Mouse (Mus musculus): ENCODE data around the gene Ephb2. TPM values are rescaled to one million over a fixed set of nuclear protein-coding genes. Genes with fewer than 3 reads are reported as not detected.

Ephb2 gene
- polyA plus RNA-seq, 1 experiment from 2014 or later: 0.07 TPM

- H3K4me3 ChIP-seq (ENCODE audit: inconsistent target): no peak overlapping the region
- H3K27ac ChIP-seq: no peak overlapping the region
- no peaks in the 10 kb centered on the region for H3K79me2 ChIP-seq (ENCODE audit: inconsistent target)
- no peaks in the 10 kb centered on the region for H3K36me3 ChIP-seq (ENCODE audit: inconsistent target)
- 95% methylated on average over 16 of the region's 19 CpGs for WGBS (ENCODE audit: missing documents)
These were observed 85.0 kb downstream of the Ephb2 start for GRCm38 (mm10) chr4:136750578-136751338.

- H3K79me2 ChIP-seq (ENCODE audit: inconsistent target): no peaks in the 10 kb centered on the region
- 92% methylated on average over 19 of the region's 19 CpGs for WGBS (ENCODE audit: missing documents)
- no peak overlapping the region for H3K4me3 ChIP-seq (ENCODE audit: inconsistent target)
- no peaks in the 10 kb centered on the region for H3K36me3 ChIP-seq (ENCODE audit: inconsistent target)
- no peak overlapping the region for H3K27ac ChIP-seq
These were observed 85.8 kb downstream of the Ephb2 start for GRCm38 (mm10) chr4:136749851-136750577.

DNA sequence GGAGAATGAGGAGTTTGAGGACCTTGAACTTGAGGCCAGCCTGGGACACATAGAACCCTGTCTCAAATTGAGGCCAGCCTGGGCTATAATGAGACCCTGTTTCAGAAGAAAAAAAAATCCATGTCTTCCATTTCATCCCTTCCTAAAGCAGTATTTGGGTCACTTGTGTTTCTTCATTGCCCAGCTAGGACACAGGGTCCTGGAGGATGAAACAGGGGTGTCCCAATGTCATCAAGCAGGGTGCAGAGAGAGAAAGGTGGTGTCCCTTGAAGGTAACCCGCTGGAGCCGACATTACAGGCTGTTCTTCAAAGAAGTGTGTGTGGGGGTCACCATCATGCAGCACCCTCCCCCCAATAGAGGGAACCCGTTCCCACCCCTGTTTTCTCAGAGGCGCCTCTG is 86.4 kb downstream of the Ephb2 start:
- Histone ChIP-seq H3K27ac (no peak overlapping the region), H3K4me3 (ENCODE audit: inconsistent target) (no peak overlapping the region), H3K79me2 (ENCODE audit: inconsistent target) (no peaks in the 10 kb centered on the region), H3K36me3 (ENCODE audit: inconsistent target) (no peaks in the 10 kb centered on the region)
- WGBS (ENCODE audit: missing documents): 94% methylated on average over 4 of the region's 4 CpGs

DNA sequence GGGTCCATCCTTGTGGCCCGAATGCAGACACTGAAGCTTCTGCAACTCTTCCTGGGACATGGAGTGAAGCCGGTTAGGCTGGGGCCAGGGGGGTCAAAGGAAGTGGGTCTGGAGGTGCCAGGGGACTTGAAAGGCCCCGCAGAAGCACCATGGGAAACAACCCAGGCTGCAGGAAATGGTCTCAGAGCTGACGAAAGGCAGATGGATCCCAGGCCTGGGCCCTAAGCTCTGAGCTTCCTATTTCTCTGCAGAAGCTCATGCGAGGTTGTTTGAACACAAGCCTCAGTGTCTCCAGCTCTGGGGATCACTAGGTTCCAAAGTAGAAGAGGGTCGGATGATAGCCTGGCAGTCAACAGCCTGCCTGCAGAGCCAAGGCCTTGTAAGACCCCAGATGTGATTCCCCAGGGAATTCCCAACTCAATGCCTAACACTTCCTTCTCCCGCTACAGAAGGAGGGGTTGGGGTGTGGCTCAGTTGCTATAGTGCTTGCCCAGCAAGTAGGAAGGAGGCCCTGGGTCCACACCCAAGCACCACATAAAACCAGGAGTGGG is 86.9 kb downstream of the Ephb2 start:
- no peak overlapping the region for H3K4me3 ChIP-seq (ENCODE audit: inconsistent target)
- 44% methylated on average over 7 of the region's 7 CpGs for WGBS (ENCODE audit: missing documents)
- no peaks in the 10 kb centered on the region for H3K79me2 ChIP-seq (ENCODE audit: inconsistent target)
- no peaks in the 10 kb centered on the region for H3K36me3 ChIP-seq (ENCODE audit: inconsistent target)
- no peak overlapping the region for H3K27ac ChIP-seq

- H3K79me2 ChIP-seq (ENCODE audit: inconsistent target): no peaks in the 10 kb centered on the region
- H3K27ac ChIP-seq: no peak overlapping the region
- WGBS (ENCODE audit: missing documents): 90% methylated on average over 1 of the region's 1 CpGs
- H3K36me3 ChIP-seq (ENCODE audit: inconsistent target): no peaks in the 10 kb centered on the region
- no peak overlapping the region for H3K4me3 ChIP-seq (ENCODE audit: inconsistent target)
These were observed 89.3 kb downstream of the Ephb2 start for GRCm38 (mm10) chr4:136746516-136746915.

DNA sequence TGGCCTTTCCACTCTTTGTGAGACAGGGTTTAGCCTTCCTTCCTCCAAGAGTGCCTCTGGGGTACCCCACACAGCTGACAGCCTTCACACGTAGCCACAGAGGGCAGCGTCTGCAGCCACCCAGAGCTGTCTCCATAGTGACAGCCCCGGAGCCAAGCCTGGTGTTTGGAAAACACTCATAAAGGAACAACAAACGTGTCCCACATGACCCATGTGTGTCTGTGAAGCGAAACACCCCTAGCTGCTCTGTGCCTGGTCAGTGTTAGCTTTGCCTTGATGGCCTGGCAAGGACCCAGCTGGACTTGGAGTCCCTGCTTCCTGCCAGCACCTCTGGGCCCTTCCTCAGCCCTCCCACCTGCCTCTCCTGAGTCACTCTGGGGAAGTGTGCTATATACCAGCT is 93.1 kb downstream of the Ephb2 start:
- H3K4me3 ChIP-seq (ENCODE audit: inconsistent target): no peak overlapping the region
- 6% methylated on average over 5 of the region's 5 CpGs for WGBS (ENCODE audit: missing documents)
- H3K27ac ChIP-seq: no peak overlapping the region
- no peaks in the 10 kb centered on the region for H3K79me2 ChIP-seq (ENCODE audit: inconsistent target)
- H3K36me3 ChIP-seq (ENCODE audit: inconsistent target): no peaks in the 10 kb centered on the region

GRCm38 (mm10) chr4:136741840-136742239 is 93.9 kb downstream of the Ephb2 start:
- H3K79me2 ChIP-seq (ENCODE audit: inconsistent target): no peaks in the 10 kb centered on the region
- H3K4me3 ChIP-seq (ENCODE audit: inconsistent target): no peak overlapping the region
- 95% methylated on average over 14 of the region's 14 CpGs for WGBS (ENCODE audit: missing documents)
- H3K27ac ChIP-seq: no peak overlapping the region
- no peaks in the 10 kb centered on the region for H3K36me3 ChIP-seq (ENCODE audit: inconsistent target)

DNA sequence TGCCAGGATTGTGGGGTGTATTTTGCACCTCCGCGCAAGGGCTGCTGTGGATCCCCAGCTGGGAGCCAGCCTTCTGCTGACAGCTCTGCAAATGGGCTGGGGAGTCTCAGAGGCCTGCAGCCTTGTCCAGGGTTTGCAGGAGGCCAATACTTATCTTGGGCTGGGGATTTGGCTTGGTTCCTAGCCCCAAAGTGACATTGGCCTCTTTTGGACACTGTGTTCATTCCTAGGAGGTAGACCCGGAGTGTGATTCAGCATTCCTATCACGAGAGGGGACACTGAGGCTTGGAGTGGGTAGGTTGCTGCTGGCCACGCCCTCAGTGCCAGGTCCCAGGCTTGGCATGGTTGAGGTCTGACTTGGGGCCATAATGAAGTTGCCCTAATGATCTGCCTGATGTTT is 94.8 kb downstream of the Ephb2 start:
- no peak overlapping the region for H3K27ac ChIP-seq
- 87% methylated on average over 5 of the region's 5 CpGs for WGBS (ENCODE audit: missing documents)
- no peak overlapping the region for H3K4me3 ChIP-seq (ENCODE audit: inconsistent target)
- H3K79me2 ChIP-seq (ENCODE audit: inconsistent target): no peaks in the 10 kb centered on the region
- no peaks in the 10 kb centered on the region for H3K36me3 ChIP-seq (ENCODE audit: inconsistent target)

- Histone ChIP-seq H3K79me2 (ENCODE audit: inconsistent target) (no peaks in the 10 kb centered on the region), H3K4me3 (ENCODE audit: inconsistent target) (no peak overlapping the region), H3K27ac (no peak overlapping the region), H3K36me3 (ENCODE audit: inconsistent target) (no peaks in the 10 kb centered on the region)
- 63% methylated on average over 11 of the region's 11 CpGs for WGBS (ENCODE audit: missing documents)
These were observed 96.6 kb downstream of the Ephb2 start for GRCm38 (mm10) chr4:136739189-136739588.

DNA sequence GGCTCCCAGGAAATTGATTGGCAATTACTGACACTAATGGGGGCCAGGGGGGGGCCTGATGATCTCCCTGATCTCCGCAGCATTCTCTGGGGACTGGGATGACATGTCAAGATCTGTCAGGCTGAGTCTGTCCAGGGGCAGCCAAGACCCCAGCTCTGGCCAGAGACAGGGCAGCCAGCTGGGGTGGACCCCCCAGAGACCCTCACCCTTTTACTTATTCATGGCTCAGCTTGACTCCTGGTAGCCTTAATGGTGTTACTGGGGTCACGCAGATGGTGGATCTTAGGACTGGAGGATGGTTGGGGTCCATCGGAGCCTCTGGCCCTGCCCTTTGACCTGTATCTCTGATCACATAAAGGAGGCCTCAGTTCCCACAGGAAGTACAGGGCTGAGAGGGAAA is 97.5 kb downstream of the Ephb2 start:
- 83% methylated on average over 3 of the region's 3 CpGs for WGBS (ENCODE audit: missing documents)
- Histone ChIP-seq H3K27ac (no peak overlapping the region), H3K4me3 (ENCODE audit: inconsistent target) (no peak overlapping the region), H3K79me2 (ENCODE audit: inconsistent target) (no peaks in the 10 kb centered on the region), H3K36me3 (ENCODE audit: inconsistent target) (no peaks in the 10 kb centered on the region)

DNA sequence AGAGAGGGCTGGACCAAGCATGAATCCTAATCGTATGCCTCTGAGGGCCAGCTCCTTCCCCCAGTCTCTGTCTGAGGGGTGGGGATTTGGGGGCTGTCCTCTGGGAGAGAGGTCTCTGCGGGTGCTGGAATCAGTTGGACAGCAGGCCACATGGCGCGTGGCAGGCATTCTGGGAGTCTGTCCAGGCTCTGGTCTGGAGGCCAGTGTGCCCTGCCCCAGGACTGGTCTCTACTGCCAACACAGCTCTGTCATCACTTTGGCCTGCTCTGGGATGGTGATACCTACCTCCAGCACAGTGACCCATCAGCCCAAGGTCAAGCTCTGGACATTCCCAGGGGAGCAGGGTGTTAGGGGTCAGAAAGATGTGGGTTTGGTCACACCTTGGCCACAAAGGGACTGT is 99.9 kb downstream of the Ephb2 start:
- H3K27ac ChIP-seq: no peak overlapping the region
- H3K79me2 ChIP-seq (ENCODE audit: inconsistent target): no peaks in the 10 kb centered on the region
- H3K4me3 ChIP-seq (ENCODE audit: inconsistent target): no peak overlapping the region
- 89% methylated on average over 4 of the region's 4 CpGs for WGBS (ENCODE audit: missing documents)
- no peaks in the 10 kb centered on the region for H3K36me3 ChIP-seq (ENCODE audit: inconsistent target)

DNA sequence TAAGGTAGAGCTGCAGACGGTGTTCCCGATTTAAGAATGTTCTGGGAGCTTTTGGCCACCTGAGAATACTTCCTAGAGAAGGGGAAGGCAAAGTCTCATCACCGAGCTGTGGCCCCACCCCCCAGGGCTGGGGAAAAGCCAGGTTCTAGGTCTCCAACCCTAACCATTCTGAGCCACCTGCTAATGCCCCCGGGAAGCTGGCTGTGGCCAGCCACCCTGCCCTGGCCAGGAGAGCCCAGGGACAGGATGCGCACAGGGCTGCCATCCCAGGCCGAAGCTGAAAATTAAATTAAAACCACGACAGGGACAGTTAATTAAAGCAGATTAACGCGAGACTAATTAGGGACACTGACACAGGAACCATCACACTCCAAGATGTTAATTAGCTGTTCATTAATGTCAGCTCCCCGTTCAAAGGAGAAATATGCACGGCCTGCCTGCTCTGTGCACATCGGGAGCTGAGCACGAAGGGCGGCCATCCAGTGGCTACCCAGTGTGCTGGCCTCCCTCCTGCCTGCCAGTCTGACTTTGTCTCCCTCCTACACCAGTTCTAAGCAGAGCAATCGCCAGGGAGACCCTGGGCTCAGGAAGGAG is 101.5 kb downstream of the Ephb2 start:
- H3K79me2 ChIP-seq (ENCODE audit: inconsistent target): no peaks in the 10 kb centered on the region
- no peaks in the 10 kb centered on the region for H3K36me3 ChIP-seq (ENCODE audit: inconsistent target)
- no peak overlapping the region for H3K4me3 ChIP-seq (ENCODE audit: inconsistent target)
- H3K27ac ChIP-seq: no peak overlapping the region
- 91% methylated on average over 15 of the region's 15 CpGs for WGBS (ENCODE audit: missing documents)

GRCm38 (mm10) chr4:136733217-136733865 is 102.4 kb downstream of the Ephb2 start:
- Histone ChIP-seq H3K79me2 (ENCODE audit: inconsistent target) (no peaks in the 10 kb centered on the region), H3K4me3 (ENCODE audit: inconsistent target) (no peak overlapping the region), H3K27ac (no peak overlapping the region), H3K36me3 (ENCODE audit: inconsistent target) (no peaks in the 10 kb centered on the region)
- WGBS (ENCODE audit: missing documents): 23% methylated on average over 11 of the region's 11 CpGs

DNA sequence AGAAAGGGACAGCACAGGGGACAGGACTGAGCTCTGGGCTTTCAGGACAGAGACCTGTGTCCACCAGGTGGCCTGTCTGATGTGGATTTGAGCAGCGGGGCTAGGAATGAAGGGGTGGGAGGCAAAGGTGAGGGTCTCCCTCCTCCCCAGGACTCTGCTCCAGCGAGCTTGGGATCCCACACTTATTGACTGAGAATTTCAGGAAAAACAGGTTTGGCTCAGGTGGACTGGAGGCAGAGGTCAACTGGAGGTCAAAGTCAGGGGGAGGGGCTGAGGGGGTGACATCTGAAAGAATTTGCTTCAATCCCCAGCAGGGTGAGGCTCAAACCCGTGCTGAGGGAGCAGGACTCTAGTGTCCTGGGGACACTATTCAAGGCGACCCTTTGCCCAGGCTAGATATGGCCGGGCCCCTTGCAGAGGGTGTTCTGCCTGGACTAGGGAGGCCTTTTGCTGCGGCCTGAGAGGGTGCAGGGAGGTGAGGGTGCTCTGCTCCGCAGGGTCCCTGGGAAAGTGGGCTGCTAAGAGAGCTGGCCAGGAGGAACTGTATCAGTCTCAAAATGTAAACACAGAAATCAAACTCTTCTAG is 103.2 kb downstream of the Ephb2 start:
- Histone ChIP-seq H3K27ac (no peak overlapping the region), H3K4me3 (ENCODE audit: inconsistent target) (no peak overlapping the region), H3K36me3 (ENCODE audit: inconsistent target) (no peaks in the 10 kb centered on the region), H3K79me2 (ENCODE audit: inconsistent target) (no peaks in the 10 kb centered on the region)
- WGBS (ENCODE audit: missing documents): 89% methylated on average over 7 of the region's 7 CpGs
